Mouse (Mus musculus) ES-CJ7 (cell line): ENCODE results near the gene Oscar.

ENCODE experiments used
- DNase-seq: peaks from one replicate; pipeline ENCODE4 v3.0.0; 2011; ENCODE audit warnings: low read depth, low spot score

Oscar gene

DNA sequence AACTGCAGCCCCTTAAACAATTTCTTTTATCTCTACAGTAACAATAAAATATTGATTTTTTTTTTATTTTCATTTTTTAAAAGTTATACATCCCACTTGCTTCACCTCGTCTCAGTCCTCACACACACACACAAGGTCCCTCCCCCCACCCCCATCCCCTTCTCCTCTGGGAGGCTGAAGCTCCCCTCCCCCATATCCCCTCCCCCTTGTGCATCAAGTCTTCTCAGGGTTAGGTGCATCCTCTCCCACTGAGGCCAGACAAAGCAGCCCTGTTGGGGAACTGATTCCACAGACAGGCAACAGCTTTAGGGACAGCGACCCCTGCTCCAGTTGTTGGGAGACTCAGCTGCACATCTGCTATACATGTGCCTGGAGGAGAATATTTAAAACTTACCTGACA, 48.6 kb downstream of the Oscar start:
- DNase-seq = peak; percentile 81
